Mouse (Mus musculus) layer of hippocampus, postnatal 14 days (tissue): ENCODE measurements around the gene Cnnm4. TPM values are rescaled to one million over a fixed set of nuclear protein-coding genes. Genes with fewer than 3 reads are reported as not detected.

Source experiments
- DNase-seq, 2 experiments: peaks; one replicate each; pipeline ENCODE4 v3.0.0; 2021 to 2022; ENCODE audit warnings: low spot score in 2 of 2, mixed read lengths in 1 of 2
- total RNA-seq, 2 experiments: library from RNA; stranded (reverse); gene quantifications; 2 replicates each; pipeline ENCODE4 v1.2.3; 2021

Cnnm4 gene
- total RNA-seq, 2 experiments from 2014 or later, result 16.8 to 18.2 TPM

GRCm38 (mm10) chr1:36469811-36470444 lies 1.5 kb upstream of the Cnnm4 start:
- DNase-seq, result no peak

GRCm38 (mm10) chr1:36472106-36472440 lies 653 bp downstream of the Cnnm4 start:
- DNase-seq, result no peak

GRCm38 (mm10) chr1:36473211-36473780 lies 1.9 kb downstream of the Cnnm4 start:
- DNase-seq, result no peak

GRCm38 (mm10) chr1:36474646-36475045 lies 3.2 kb downstream of the Cnnm4 start:
- DNase-seq, result no peak

GRCm38 (mm10) chr1:36475480-36476110 lies 4.2 kb downstream of the Cnnm4 start:
- no peak for DNase-seq

- DNase-seq, result no peak
Measured at GRCm38 (mm10) chr1:36476426-36476825, 5.0 kb downstream of the Cnnm4 start.

GRCm38 (mm10) chr1:36478343-36478795 lies 6.9 kb downstream of the Cnnm4 start:
- DNase-seq, result no peak

GRCm38 (mm10) chr1:36479903-36480899 lies 8.8 kb downstream of the Cnnm4 start:
- no peak for DNase-seq

- DNase-seq, result no peak
Measured at GRCm38 (mm10) chr1:36483825-36484224, 12.4 kb downstream of the Cnnm4 start.

- DNase-seq, result no peak
Measured at GRCm38 (mm10) chr1:36485080-36485479, 13.7 kb downstream of the Cnnm4 start.

- DNase-seq, result no peak
Measured at GRCm38 (mm10) chr1:36487111-36487510, 15.7 kb downstream of the Cnnm4 start.

GRCm38 (mm10) chr1:36489661-36490060 lies 18.2 kb downstream of the Cnnm4 start:
- DNase-seq, result no peak

GRCm38 (mm10) chr1:36492416-36493139 lies 21.2 kb downstream of the Cnnm4 start:
- DNase-seq, result no peak

- DNase-seq, result no peak
Measured at GRCm38 (mm10) chr1:36493299-36493698, 21.9 kb downstream of the Cnnm4 start.

- DNase-seq, result no peak
Measured at GRCm38 (mm10) chr1:36496719-36497118, 25.3 kb downstream of the Cnnm4 start.

- no peak for DNase-seq
Measured at GRCm38 (mm10) chr1:36497312-36497711, 25.9 kb downstream of the Cnnm4 start.

GRCm38 (mm10) chr1:36501261-36501660 lies 29.8 kb downstream of the Cnnm4 start:
- peak; percentile 58 to 71 for DNase-seq

GRCm38 (mm10) chr1:36508238-36508637 lies 36.8 kb downstream of the Cnnm4 start:
- DNase-seq, result no peak

GRCm38 (mm10) chr1:36511289-36512021 lies 40.0 kb downstream of the Cnnm4 start, which contains the start of gene Cnnm3:
Gene Cnnm3 (plus strand): TSS chr1:36511867.
- DNase-seq, result peak; percentile 99
